Comparison of ENCODE assay signal across 8 mouse cellular contexts in the genomic region with DNA sequence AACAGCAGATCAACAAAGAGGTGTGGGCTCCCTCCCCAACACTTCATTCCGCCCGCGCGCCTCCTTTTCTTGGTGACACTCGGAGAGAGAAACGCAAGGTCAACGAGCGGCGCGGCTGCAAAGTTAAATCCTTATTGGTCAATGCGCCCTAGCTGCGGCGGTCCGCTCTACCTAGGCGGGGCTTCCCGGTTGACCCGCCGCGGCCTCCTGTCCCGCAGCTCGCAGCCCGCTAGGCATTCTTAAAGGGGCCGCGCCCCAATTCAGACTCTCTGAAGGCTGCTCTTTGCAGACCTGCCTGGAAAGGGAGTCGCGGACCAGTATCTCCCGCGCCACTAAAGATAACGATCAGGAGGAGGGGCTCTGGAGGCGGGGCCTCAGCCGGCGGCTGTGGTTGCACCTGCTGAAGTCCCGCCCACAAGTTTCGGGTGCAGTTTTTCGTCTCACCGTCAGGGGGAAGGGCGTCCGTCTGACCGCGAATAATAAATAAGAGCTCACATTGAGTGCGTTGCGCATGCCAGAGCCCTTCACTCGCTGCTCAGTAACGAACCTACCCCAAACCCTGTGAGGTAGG. TPM values are rescaled to one million over a fixed set of nuclear protein-coding genes. Genes with fewer than 3 reads are reported as not detected.
DNase-seq lines count a peak whose midpoint lies in the region; ATAC-seq lines count a peak whose summit lies in the region.

No protein-coding gene starts in this region.

- intact Hi-C loops in gastrocnemius, postnatal 14 days (cut with DNase I; ENCODE audit: low total_unique reads) = loop anchor here (5.0 kb wide), 1 partner anchor 233 kb away; no protein-coding TSS in a partner anchor
- intact Hi-C loops in left cerebral cortex, postnatal 10 days (cut with DNase I) = no loop called here

- DNase-seq in adrenal gland, adult (ENCODE audit: inconsistent age in 2 of 2, low spot score in 1 of 2) = peak; percentile 97 to 99
- peak; percentile 97 for DNase-seq in embryo, embryonic 10.5 days (ENCODE audit: low spot score)
- DNase-seq in gastrocnemius, postnatal 14 days = peak; percentile 93
- DNase-seq in left cerebral cortex, postnatal 10 days (ENCODE audit: extremely low spot score in 1 of 2, low spot score in 2 of 2) = peak; percentile 92 to 96
- peak; percentile 97 for DNase-seq in right cerebral cortex, postnatal 25 days
- DNase-seq in urinary bladder, postnatal 4 days (ENCODE audit: low spot score in 2 of 2) = peak; percentile 89 to 94

- ATAC-seq in inflammation-experienced regulatory T-cells, adult 6 months = peak; percentile 82
- ATAC-seq in megakaryocyte-erythroid progenitor cell, adult 5-6 weeks (replicated peaks; ENCODE audit: low FRiP score, low TSS enrichment, poor library complexity, severe bottlenecking) = peak; percentile 78

RNA-seq across cellular contexts. Expression of a gene that starts 0.7 kb away (rescaled TPM):
- 10 to 100 TPM; 31.7 to 38.2 TPM for total RNA-seq in gastrocnemius, postnatal 14 days (2021)
- polyA plus RNA-seq in inflammation-experienced regulatory T-cells, adult 6 months (2017; shearing (Covaris generic)) = 1 to 10 TPM; 1.0 to 3.1 (median 2.6) TPM
- 100 to 1,000 TPM; 325 to 326 TPM for total RNA-seq in left cerebral cortex, postnatal 10 days (2021)
- 17.9 and 21.2 TPM in 2 replicates for total RNA-seq in megakaryocyte-erythroid progenitor cell, adult 5-6 weeks (2014; fragmentation: Nextera tagmentation)
- total RNA-seq in megakaryocyte-erythroid progenitor cell, adult 5-6 weeks (2017) = 3.0 and 6.2 TPM in 2 replicates

RNA-seq across cellular contexts. Expression of a gene that starts 1.4 kb away (rescaled TPM):
- total RNA-seq in gastrocnemius, postnatal 14 days (2021) = under 1 TPM; 0.53 to 0.68 TPM
- polyA plus RNA-seq in inflammation-experienced regulatory T-cells, adult 6 months (2017; shearing (Covaris generic)) = 1 to 10 TPM in 1 of 3 experiments, under 1 TPM in 2; 0.94 to 2.4 (median 0.99) TPM
- under 1 TPM in 1 of 2 experiments, not detected in 1; 0.47 TPM for total RNA-seq in left cerebral cortex, postnatal 10 days (2021)
- total RNA-seq in megakaryocyte-erythroid progenitor cell, adult 5-6 weeks (2014; fragmentation: Nextera tagmentation) = not detected in 2 replicates
- not detected in 2 replicates for total RNA-seq in megakaryocyte-erythroid progenitor cell, adult 5-6 weeks (2017)

RNA-seq across cellular contexts. Expression of a gene that starts 18.0 kb away (rescaled TPM):
- under 1 TPM; 0.51 to 0.58 TPM for total RNA-seq in gastrocnemius, postnatal 14 days (2021)
- polyA plus RNA-seq in inflammation-experienced regulatory T-cells, adult 6 months (2017; shearing (Covaris generic)) = 100 to 1,000 TPM; 183 to 288 (median 219) TPM
- 1 to 10 TPM; 1.4 to 1.6 TPM for total RNA-seq in left cerebral cortex, postnatal 10 days (2021)
- total RNA-seq in megakaryocyte-erythroid progenitor cell, adult 5-6 weeks (2014; fragmentation: Nextera tagmentation) = 20.4 and 33.4 TPM in 2 replicates
- total RNA-seq in megakaryocyte-erythroid progenitor cell, adult 5-6 weeks (2017) = 0.65 and 1.8 TPM in 2 replicates

RNA-seq across cellular contexts. Expression of a gene that starts 18.9 kb away (rescaled TPM):
- total RNA-seq in gastrocnemius, postnatal 14 days (2021) = not detected
- not detected for polyA plus RNA-seq in inflammation-experienced regulatory T-cells, adult 6 months (2017; shearing (Covaris generic))
- total RNA-seq in left cerebral cortex, postnatal 10 days (2021) = under 1 TPM in 1 of 2 experiments, not detected in 1; 0.28 TPM
- not detected in 2 replicates for total RNA-seq in megakaryocyte-erythroid progenitor cell, adult 5-6 weeks (2014; fragmentation: Nextera tagmentation)
- total RNA-seq in megakaryocyte-erythroid progenitor cell, adult 5-6 weeks (2017) = 0.91 TPM in 1 of 2 replicates, not detected in the other

RNA-seq across cellular contexts. Expression of a gene that starts 27.3 kb away (rescaled TPM):
- 1 to 10 TPM; 1.5 to 3.3 TPM for total RNA-seq in gastrocnemius, postnatal 14 days (2021)
- 1 to 10 TPM; 2.2 to 5.4 (median 3.9) TPM for polyA plus RNA-seq in inflammation-experienced regulatory T-cells, adult 6 months (2017; shearing (Covaris generic))
- total RNA-seq in left cerebral cortex, postnatal 10 days (2021) = 100 to 1,000 TPM; 519 to 556 TPM
- not detected in 2 replicates for total RNA-seq in megakaryocyte-erythroid progenitor cell, adult 5-6 weeks (2014; fragmentation: Nextera tagmentation)
- total RNA-seq in megakaryocyte-erythroid progenitor cell, adult 5-6 weeks (2017) = 0.08 TPM in 1 of 2 replicates, not detected in the other

Comparison
In these comparisons a context has a peak if more than half of its experiments do, and no peak if none do; other contexts are left out.
1. Peak in every context shown above with its lines: DNase-seq and ATAC-seq.
2. RNA of a gene that starts 0.7 kb away (total RNA-seq): 325 to 326 TPM in left cerebral cortex, postnatal 10 days; 31.7 to 38.2 TPM in gastrocnemius, postnatal 14 days and 3.0 to 21.2 TPM in megakaryocyte-erythroid progenitor cell, adult 5-6 weeks; every median in the first group is over 4 times any median in the second.